Mouse (Mus musculus) erythroblast, embryonic 14.5 days (primary cell): ENCODE data around the gene Stk4.

Source experiments
- GATA1 ChIP-seq: IDR thresholded peaks from 2 replicates; pipeline ENCODE4 v1.6.1; 2012; ENCODE audit warnings: low read length, inconsistent platforms, mixed read lengths
- TAL1 ChIP-seq: IDR thresholded peaks from 3 replicates; pipeline ENCODE4 v1.6.1; 2012; ENCODE audit warnings: low read length, inconsistent platforms, mixed read lengths

GRCm38 (mm10) chr2:164106287-164107035 is 36.3 kb downstream of the Stk4 start:
- no peak for TF ChIP-seq GATA1
- TF ChIP-seq TAL1 = no peak
